Mouse (Mus musculus) E14TG2a.4 (cell line): ENCODE data around the gene Evi2.

Experiments
- CTCF ChIP-seq: conservative IDR thresholded peaks from 2 replicates; pipeline ENCODE4 v1.5.1; 2014; ENCODE audit warnings: low read length
- NANOG ChIP-seq: IDR thresholded peaks from 2 replicates; pipeline ENCODE4 v1.6.1; 2014; ENCODE audit warnings: borderline replicate concordance, low read length, mixed read lengths

DNA sequence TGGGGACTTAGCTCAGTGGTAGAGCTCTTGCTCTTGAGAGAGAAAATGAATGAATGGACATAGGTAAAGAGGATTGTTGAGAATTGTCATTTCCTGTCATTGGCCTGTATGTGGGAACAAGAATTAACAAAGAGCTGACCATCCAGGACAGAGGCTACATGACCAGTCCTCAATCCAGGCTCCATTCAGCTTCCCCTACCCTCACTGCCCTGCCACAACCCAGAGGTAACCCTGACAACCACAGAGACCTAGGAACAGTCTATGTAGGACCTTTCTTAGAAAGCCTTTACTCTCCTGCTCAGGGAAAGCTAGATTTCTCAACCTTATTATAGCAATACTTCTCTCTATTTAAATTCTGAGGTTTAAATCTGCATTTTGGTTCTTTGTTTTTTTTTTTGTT, 9.6 kb downstream of the Evi2 start:
- no peak for TF ChIP-seq CTCF
- TF ChIP-seq NANOG = no peak
